Mouse (Mus musculus): ENCODE results near the gene Hexb. TPM values are rescaled to one million over a fixed set of nuclear protein-coding genes. Genes with fewer than 3 reads are reported as not detected.

The Hexb gene
- polyA plus RNA-seq, 1 experiment from 2014 or later = 273 TPM

GRCm38 (mm10) chr13:97193420-97193819 lies 4.7 kb downstream of the Hexb start:
- Histone ChIP-seq H3K4me1 (replicated peaks; ENCODE audit: control insufficient read depth, insufficient read depth, low read length) (no peaks in the 10 kb centered on the region; the same call in 1 of the 2 replicates), H3K4me3 (ENCODE audit: low read depth, low read length) (no peak overlapping the region), H3K9ac (ENCODE audit: low read depth, low read length) (no peak overlapping the region), H3K27me3 (replicated peaks; ENCODE audit: control insufficient read depth, insufficient read depth, low read length) (no peaks in the 10 kb centered on the region), H3K4me2 (replicated peaks; ENCODE audit: low read depth) (no peak overlapping the region), H3K9me3 (ENCODE audit: control insufficient read depth) (no peaks in the 10 kb centered on the region), H3K27ac (ENCODE audit: low read depth, low read length) (no peak overlapping the region), H3K36me3 (ENCODE audit: control insufficient read depth, insufficient read depth) (peaks cover 18% of the 10 kb centered on the region)
- 58% methylated on average over 7 of the region's 7 CpGs for WGBS
- no peak for TF ChIP-seq CTCF (IDR thresholded peaks at IDR 0.05; ENCODE audit: low read depth)
- no peak for ATAC-seq

- H3K4me3 ChIP-seq (ENCODE audit: low read depth, low read length) = no peak overlapping the region
- 88% methylated on average over 11 of the region's 11 CpGs for WGBS
- no peak for TF ChIP-seq CTCF (IDR thresholded peaks at IDR 0.05; ENCODE audit: low read depth)
- no peak for ATAC-seq
- H3K4me2 ChIP-seq (replicated peaks; ENCODE audit: low read depth) = no peak overlapping the region
- H3K9ac ChIP-seq (ENCODE audit: low read depth, low read length) = no peak overlapping the region
- no peaks in the 10 kb centered on the region; the same call in 1 of the 2 replicates for H3K4me1 ChIP-seq (replicated peaks; ENCODE audit: control insufficient read depth, insufficient read depth, low read length)
- H3K27ac ChIP-seq (ENCODE audit: low read depth, low read length) = no peak overlapping the region
- H3K36me3 ChIP-seq (ENCODE audit: control insufficient read depth, insufficient read depth) = peaks cover 23% of the 10 kb centered on the region
- H3K27me3 ChIP-seq (replicated peaks; ENCODE audit: control insufficient read depth, insufficient read depth, low read length) = no peaks in the 10 kb centered on the region
- H3K9me3 ChIP-seq (ENCODE audit: control insufficient read depth) = no peaks in the 10 kb centered on the region
These were observed 5.5 kb downstream of the Hexb start for GRCm38 (mm10) chr13:97192649-97193048.

- Histone ChIP-seq H3K4me3 (ENCODE audit: low read depth, low read length) (no peak overlapping the region), H3K27ac (ENCODE audit: low read depth, low read length) (no peak overlapping the region), H3K36me3 (ENCODE audit: control insufficient read depth, insufficient read depth) (peaks cover 34% of the 10 kb centered on the region; the same call in 1 of the 2 replicates), H3K4me1 (replicated peaks; ENCODE audit: control insufficient read depth, insufficient read depth, low read length) (no peaks in the 10 kb centered on the region; the same call in 1 of the 2 replicates), H3K9me3 (ENCODE audit: control insufficient read depth) (no peaks in the 10 kb centered on the region), H3K9ac (ENCODE audit: low read depth, low read length) (no peak overlapping the region), H3K4me2 (replicated peaks; ENCODE audit: low read depth) (no peak overlapping the region), H3K27me3 (replicated peaks; ENCODE audit: control insufficient read depth, insufficient read depth, low read length) (no peaks in the 10 kb centered on the region)
- no peak for ATAC-seq
- no peak for TF ChIP-seq CTCF (IDR thresholded peaks at IDR 0.05; ENCODE audit: low read depth)
- WGBS = 87% methylated on average over 5 of the region's 5 CpGs
These were observed 10.5 kb downstream of the Hexb start for GRCm38 (mm10) chr13:97187693-97188092.

- 68% methylated on average over 4 of the region's 4 CpGs for WGBS
- Histone ChIP-seq H3K4me2 (replicated peaks; ENCODE audit: low read depth) (no peak overlapping the region), H3K9ac (ENCODE audit: low read depth, low read length) (no peak overlapping the region), H3K36me3 (ENCODE audit: control insufficient read depth, insufficient read depth) (peaks cover 28% of the 10 kb centered on the region; the same call in 1 of the 2 replicates), H3K4me1 (replicated peaks; ENCODE audit: control insufficient read depth, insufficient read depth, low read length) (no peaks in the 10 kb centered on the region; the same call in 1 of the 2 replicates), H3K27ac (ENCODE audit: low read depth, low read length) (no peak overlapping the region), H3K27me3 (replicated peaks; ENCODE audit: control insufficient read depth, insufficient read depth, low read length) (no peaks in the 10 kb centered on the region), H3K4me3 (ENCODE audit: low read depth, low read length) (no peak overlapping the region), H3K9me3 (ENCODE audit: control insufficient read depth) (no peaks in the 10 kb centered on the region)
- no peak for TF ChIP-seq CTCF (IDR thresholded peaks at IDR 0.05; ENCODE audit: low read depth)
- no peak for ATAC-seq
These were observed 11.8 kb downstream of the Hexb start for GRCm38 (mm10) chr13:97186346-97186745.

GRCm38 (mm10) chr13:97184656-97185055 lies 13.5 kb downstream of the Hexb start:
- H3K4me1 ChIP-seq (replicated peaks; ENCODE audit: control insufficient read depth, insufficient read depth, low read length) = no peaks in the 10 kb centered on the region; the same call in 1 of the 2 replicates
- no peak for TF ChIP-seq CTCF (IDR thresholded peaks at IDR 0.05; ENCODE audit: low read depth)
- no peak overlapping the region for H3K9ac ChIP-seq (ENCODE audit: low read depth, low read length)
- ATAC-seq = peak; percentile 24; the same call in 1 of the 2 replicates
- no peaks in the 10 kb centered on the region for H3K9me3 ChIP-seq (ENCODE audit: control insufficient read depth)
- H3K4me3 ChIP-seq (ENCODE audit: low read depth, low read length) = no peak overlapping the region
- H3K36me3 ChIP-seq (ENCODE audit: control insufficient read depth, insufficient read depth) = peaks cover 37% of the 10 kb centered on the region
- H3K27me3 ChIP-seq (replicated peaks; ENCODE audit: control insufficient read depth, insufficient read depth, low read length) = no peaks in the 10 kb centered on the region
- WGBS = 15% methylated on average over 5 of the region's 5 CpGs
- H3K27ac ChIP-seq (ENCODE audit: low read depth, low read length) = peak overlapping the region; percentile 63
- no peak overlapping the region for H3K4me2 ChIP-seq (replicated peaks; ENCODE audit: low read depth)

GRCm38 (mm10) chr13:97184168-97184567 lies 14.0 kb downstream of the Hexb start:
- peak; percentile 48; the same call in 1 of the 2 replicates for ATAC-seq
- 38% methylated on average over 2 of the region's 2 CpGs for WGBS
- Histone ChIP-seq H3K9ac (ENCODE audit: low read depth, low read length) (no peak overlapping the region), H3K9me3 (ENCODE audit: control insufficient read depth) (no peaks in the 10 kb centered on the region), H3K27ac (ENCODE audit: low read depth, low read length) (peak overlapping the region; percentile 63; the same call in 1 of the 2 replicates), H3K36me3 (ENCODE audit: control insufficient read depth, insufficient read depth) (peaks cover 41% of the 10 kb centered on the region), H3K4me1 (replicated peaks; ENCODE audit: control insufficient read depth, insufficient read depth, low read length) (no peaks in the 10 kb centered on the region; the same call in 1 of the 2 replicates), H3K27me3 (replicated peaks; ENCODE audit: control insufficient read depth, insufficient read depth, low read length) (no peaks in the 10 kb centered on the region), H3K4me3 (ENCODE audit: low read depth, low read length) (no peak overlapping the region), H3K4me2 (replicated peaks; ENCODE audit: low read depth) (no peak overlapping the region)
- TF ChIP-seq CTCF (IDR thresholded peaks at IDR 0.05; ENCODE audit: low read depth) = no peak
